Comparison of ENCODE assay signal across 9 mouse cellular contexts in genomic region chr2:170469616-170470308, GRCm38 (mm10). TPM values are rescaled to one million over a fixed set of nuclear protein-coding genes. Genes with fewer than 3 reads are reported as not detected.
DNase-seq lines count a peak whose midpoint lies in the region; ATAC-seq and TF ChIP-seq lines count a peak whose summit lies in the region.
"Had no signal": no experiment of that assay in that cellular context is flagged by ENCODE, and none has a peak within 500 bp of the region (broad histone marks: within the 10 kb centered on the region; RNA-seq: fewer than 3 reads in every experiment).

No protein-coding gene starts in this region.

- H3K4me3 ChIP-seq in lung, embryonic 14.5 days (ENCODE audit: low read depth, low read length) = no peak overlapping the region
- no peak overlapping the region for H3K4me3 ChIP-seq in lung, adult 2 months (replicated peaks; ENCODE audit: extremely low read depth, low read depth, low read length)
- H3K4me3 ChIP-seq in forebrain, embryonic 13.5 days = no peak overlapping the region
- H3K4me3 ChIP-seq in limb, embryonic 12.5 days (replicated peaks) = no peak overlapping the region
- no peak overlapping the region for H3K4me3 ChIP-seq in stomach, postnatal 0 days (ENCODE audit: low read depth, low read length)
- H3K4me3 ChIP-seq: megakaryocyte, embryonic 14.5 days had no signal

- no peak overlapping the region for H3K27ac ChIP-seq in lung, embryonic 14.5 days (ENCODE audit: low read depth)
- H3K27ac ChIP-seq in forebrain, embryonic 13.5 days = no peak overlapping the region
- no peak overlapping the region for H3K27ac ChIP-seq in limb, embryonic 12.5 days
- no peak overlapping the region for H3K27ac ChIP-seq in stomach, postnatal 0 days (replicated peaks)

- peak; percentile 68; the same call in 1 of the 2 replicates for ATAC-seq in lung, embryonic 14.5 days (ENCODE audit: insufficient read depth)
- ATAC-seq in forebrain, embryonic 13.5 days = peak; percentile 45; the same call in 1 of the 2 replicates
- ATAC-seq in limb, embryonic 12.5 days (ENCODE audit: insufficient number of reproducible peaks, insufficient read depth, low FRiP score, low TSS enrichment, low read depth) = no peak
- ATAC-seq in stomach, postnatal 0 days (ENCODE audit: low FRiP score, low TSS enrichment) = peak; percentile 69; the same call in 1 of the 2 replicates

- TF ChIP-seq POLR2A in lung, adult 2 months (IDR thresholded peaks at IDR 0.05; ENCODE audit: borderline replicate concordance, extremely low read depth, low read depth, low read length) = no peak

- no peaks in the 10 kb centered on the region for H3K4me1 ChIP-seq in lung, embryonic 14.5 days (ENCODE audit: insufficient read depth)
- no peaks in the 10 kb centered on the region for H3K4me1 ChIP-seq in lung, adult 2 months (ENCODE audit: control insufficient read depth, insufficient read depth, low read length)
- peaks cover 13% of the 10 kb centered on the region for H3K4me1 ChIP-seq in forebrain, embryonic 13.5 days
- H3K4me1 ChIP-seq in limb, embryonic 12.5 days (replicated peaks) = peaks cover 14% of the 10 kb centered on the region
- H3K4me1 ChIP-seq in stomach, postnatal 0 days (replicated peaks; ENCODE audit: control insufficient read depth, insufficient read depth) = no peaks in the 10 kb centered on the region

- H3K27me3 ChIP-seq in lung, embryonic 14.5 days (ENCODE audit: insufficient read depth, low read length) = no peaks in the 10 kb centered on the region
- H3K27me3 ChIP-seq in forebrain, embryonic 13.5 days = no peaks in the 10 kb centered on the region
- H3K27me3 ChIP-seq in limb, embryonic 12.5 days = peaks cover 17% of the 10 kb centered on the region
- no peaks in the 10 kb centered on the region for H3K27me3 ChIP-seq in stomach, postnatal 0 days (ENCODE audit: control insufficient read depth, insufficient read depth, low read length)

- no peak overlapping the region for H3K9ac ChIP-seq in lung, embryonic 14.5 days
- no peak overlapping the region for H3K9ac ChIP-seq in forebrain, embryonic 13.5 days
- 0 out of 2 replicates have a peak overlapping the region, but pooled peaks have one; percentile 6 for H3K9ac ChIP-seq in limb, embryonic 12.5 days (replicated peaks)
- H3K9ac ChIP-seq in stomach, postnatal 0 days (ENCODE audit: low read length) = no peak overlapping the region

- no peaks in the 10 kb centered on the region for H3K36me3 ChIP-seq in lung, embryonic 14.5 days (ENCODE audit: insufficient read depth)
- H3K36me3 ChIP-seq in forebrain, embryonic 13.5 days (ENCODE audit: poor library complexity, severe bottlenecking) = no peaks in the 10 kb centered on the region
- no peaks in the 10 kb centered on the region for H3K36me3 ChIP-seq in limb, embryonic 12.5 days
- no peaks in the 10 kb centered on the region for H3K36me3 ChIP-seq in stomach, postnatal 0 days (ENCODE audit: control insufficient read depth, insufficient read depth, low read length)

- TF ChIP-seq EP300 in stomach, postnatal 0 days (optimal IDR thresholded peaks at IDR 0.05) = no peak

- 8% methylated on average over 10 of the region's 10 CpGs for WGBS in lung, embryonic 14.5 days
- WGBS in lung, adult 2 months = 5% methylated on average over 10 of the region's 10 CpGs
- 7% methylated on average over 10 of the region's 10 CpGs for WGBS in forebrain, embryonic 13.5 days
- WGBS in limb, embryonic 12.5 days = 9% methylated on average over 10 of the region's 10 CpGs
- 13% methylated on average over 10 of the region's 10 CpGs for WGBS in stomach, postnatal 0 days

- H3K9me3 ChIP-seq in lung, embryonic 14.5 days (ENCODE audit: low read depth, low read length) = no peaks in the 10 kb centered on the region
- H3K9me3 ChIP-seq in forebrain, embryonic 13.5 days (replicated peaks) = no peaks in the 10 kb centered on the region
- H3K9me3 ChIP-seq in limb, embryonic 12.5 days = 0 out of 2 replicates have a peak, but pooled peaks cover 7% of the 10 kb centered on the region
- H3K9me3 ChIP-seq in stomach, postnatal 0 days (ENCODE audit: control insufficient read depth, low read length) = no peaks in the 10 kb centered on the region

- TF ChIP-seq CTCF in lung, embryonic 14.5 days (IDR thresholded peaks at IDR 0.05; ENCODE audit: low read depth) = no peak
- TF ChIP-seq CTCF in lung, adult 2 months (IDR thresholded peaks at IDR 0.05; ENCODE audit: insufficient read depth, low read length) = no peak
- no peak for TF ChIP-seq CTCF in stomach, postnatal 0 days (IDR thresholded peaks at IDR 0.05; ENCODE audit: low read depth)

- peak; percentile 63 for DNase-seq in lung, embryonic 14.5 days
- no peak for DNase-seq in lung, adult 2 months
- DNase-seq in adrenal gland, adult 2 months = peak; percentile 84
- peak; percentile 86 for DNase-seq in kidney, adult 11 months
- peak; percentile 35 for DNase-seq in stomach, postnatal 0 days (ENCODE audit: low spot score)
- no peak for DNase-seq in spleen, postnatal 10 days (ENCODE audit: low spot score in 2 of 2)

- no peak overlapping the region for H3K4me2 ChIP-seq in lung, embryonic 14.5 days
- H3K4me2 ChIP-seq in forebrain, embryonic 13.5 days = peak overlapping the region; percentile 27
- peak overlapping the region; percentile 13; the same call in 1 of the 2 replicates for H3K4me2 ChIP-seq in limb, embryonic 12.5 days
- H3K4me2 ChIP-seq in stomach, postnatal 0 days (replicated peaks; ENCODE audit: low read depth) = no peak overlapping the region

RNA-seq across cellular contexts. Expression of gene Pfdn4, which starts 26.5 kb away (rescaled TPM):
- polyA plus RNA-seq in lung, embryonic 14.5 days (2014; fragmentation: Nextera tagmentation; extraction: Ambion mirVana) = 78.5 and 86.2 TPM in 2 replicates
- 2.9 and 5.0 TPM in 2 replicates for polyA plus RNA-seq in lung, adult 2 months (2012; rRNA removed)
- total RNA-seq in adrenal gland, adult 2 months (2021) = 10 to 100 TPM; 10.1 to 21.0 TPM
- polyA plus RNA-seq in adrenal gland, adult 2 months (2012; rRNA removed) = 3.8 and 4.1 TPM in 2 replicates
- 134 and 166 TPM in 2 replicates for polyA plus RNA-seq in forebrain, embryonic 13.5 days (2015; fragmentation: Nextera tagmentation; extraction: Ambion mirVana)
- 109 and 118 TPM in 2 replicates for polyA plus RNA-seq in limb, embryonic 12.5 days (2016; fragmentation: Nextera tagmentation; extraction: Ambion mirVana)
- polyA plus RNA-seq in stomach, postnatal 0 days (2015; fragmentation: Nextera tagmentation; extraction: Ambion mirVana) = 55.6 and 61.8 TPM in 2 replicates

RNA-seq across cellular contexts. Expression of gene Cyp24a1, which starts 27.2 kb away (rescaled TPM):
- not detected in 2 replicates for polyA plus RNA-seq in lung, embryonic 14.5 days (2014; fragmentation: Nextera tagmentation; extraction: Ambion mirVana)
- polyA plus RNA-seq in lung, adult 2 months (2012; rRNA removed) = not detected in 2 replicates
- not detected for total RNA-seq in adrenal gland, adult 2 months (2021)
- polyA plus RNA-seq in adrenal gland, adult 2 months (2012; rRNA removed) = 0.04 and 0.06 TPM in 2 replicates
- 0.13 TPM in 1 of 2 replicates, not detected in the other for polyA plus RNA-seq in forebrain, embryonic 13.5 days (2015; fragmentation: Nextera tagmentation; extraction: Ambion mirVana)
- polyA plus RNA-seq in limb, embryonic 12.5 days (2016; fragmentation: Nextera tagmentation; extraction: Ambion mirVana) = not detected in 2 replicates
- polyA plus RNA-seq in stomach, postnatal 0 days (2015; fragmentation: Nextera tagmentation; extraction: Ambion mirVana) = not detected in 2 replicates

RNA-seq across cellular contexts. Expression of gene Bcas1, which starts 42.1 kb away (rescaled TPM):
- polyA plus RNA-seq in lung, embryonic 14.5 days (2014; fragmentation: Nextera tagmentation; extraction: Ambion mirVana) = 0.65 and 1.4 TPM in 2 replicates
- polyA plus RNA-seq in lung, adult 2 months (2012; rRNA removed) = 2.2 and 3.2 TPM in 2 replicates
- total RNA-seq in adrenal gland, adult 2 months (2021) = under 1 TPM; 0.35 to 0.66 TPM
- polyA plus RNA-seq in adrenal gland, adult 2 months (2012; rRNA removed) = not detected in 2 replicates
- 1.9 and 2.1 TPM in 2 replicates for polyA plus RNA-seq in forebrain, embryonic 13.5 days (2015; fragmentation: Nextera tagmentation; extraction: Ambion mirVana)
- polyA plus RNA-seq in limb, embryonic 12.5 days (2016; fragmentation: Nextera tagmentation; extraction: Ambion mirVana) = 0.37 and 0.51 TPM in 2 replicates
- polyA plus RNA-seq in stomach, postnatal 0 days (2015; fragmentation: Nextera tagmentation; extraction: Ambion mirVana) = 33.0 and 34.7 TPM in 2 replicates

Comparison
In these comparisons a context has a peak if more than half of its experiments do, and no peak if none do; other contexts are left out.
1. DNase-seq: peak in lung, embryonic 14.5 days (single experiment), adrenal gland, adult 2 months (single experiment), kidney, adult 11 months (single experiment) and stomach, postnatal 0 days (single experiment); none in lung, adult 2 months (single experiment) and spleen, postnatal 10 days (0 of 2).
2. H3K4me2 ChIP-seq: peak in forebrain, embryonic 13.5 days (single experiment) and limb, embryonic 12.5 days (single experiment); none in lung, embryonic 14.5 days (single experiment) and stomach, postnatal 0 days (single experiment).